Mouse (Mus musculus) ES-Bruce4 (cell line): ENCODE results near the gene Kif14.

Experiments
- EP300 ChIP-seq: IDR thresholded peaks from 2 replicates; pipeline ENCODE4 v1.6.1; 2011; ENCODE audit warnings: low read depth, low read length; ENCODE audit not compliant: insufficient read depth
- POLR2A ChIP-seq: IDR thresholded peaks from one replicate; pipeline ENCODE4 v1.8.1; 2011; ENCODE audit warnings: low read length; ENCODE audit not compliant: insufficient read depth

GRCm38 (mm10) chr1:136568738-136569194 lies 102.6 kb downstream of the Kif14 start:
- TF ChIP-seq EP300 (no peak), POLR2A (no peak)
